10 mouse cellular contexts compared by ENCODE assay signal in the genomic region with DNA sequence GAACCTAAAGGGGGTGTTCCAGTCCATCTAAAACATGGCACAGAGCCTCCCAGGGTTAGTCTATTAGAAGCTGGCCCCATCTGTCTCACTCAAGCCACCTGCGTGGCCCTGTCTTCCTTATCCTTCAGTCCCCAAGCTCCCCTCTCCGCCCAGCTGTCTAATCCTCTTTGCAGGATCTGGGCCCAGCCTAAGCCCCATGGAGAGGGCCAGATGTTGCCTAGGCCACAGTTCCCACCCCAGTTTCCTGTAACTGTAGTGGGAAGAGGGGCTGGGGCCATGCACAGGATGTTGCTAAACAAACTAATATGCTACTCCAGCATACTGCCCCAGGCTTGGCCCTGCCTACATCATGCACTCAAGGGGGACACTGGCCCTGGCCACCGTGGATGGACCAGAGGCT.
DNase-seq lines count a peak whose midpoint lies in the region; ATAC-seq and TF ChIP-seq lines count a peak whose summit lies in the region.
"Had no signal": no experiment of that assay in that cellular context is flagged by ENCODE, and none has a peak within 500 bp of the region (broad histone marks: within the 10 kb centered on the region; RNA-seq: fewer than 3 reads in every experiment).

No protein-coding gene starts in this region.

- WGBS in forebrain, embryonic 10.5 days, result 45% methylated on average over 3 of the region's 3 CpGs
- WGBS in forebrain, embryonic 14.5 days, result 47% methylated on average over 3 of the region's 3 CpGs
- 56% methylated on average over 3 of the region's 3 CpGs for WGBS in liver, embryonic 14.5 days (ENCODE audit: insufficient replicate concordance)
- 37% methylated on average over 3 of the region's 3 CpGs for WGBS in liver, embryonic 12.5 days (ENCODE audit: insufficient replicate concordance)
- 46% methylated on average over 3 of the region's 3 CpGs for WGBS in hindbrain, embryonic 13.5 days
- WGBS in midbrain, embryonic 14.5 days, result 22% methylated on average over 3 of the region's 3 CpGs

- no peak for ATAC-seq in forebrain, embryonic 14.5 days
- ATAC-seq in liver, embryonic 14.5 days (ENCODE audit: insufficient read depth), result 0 out of 2 replicates have a peak, but pooled peaks have one; percentile 9
- ATAC-seq in liver, embryonic 12.5 days, result no peak
- ATAC-seq in hindbrain, embryonic 13.5 days (ENCODE audit: low FRiP score), result no peak
- ATAC-seq in midbrain, embryonic 14.5 days (ENCODE audit: low FRiP score, low TSS enrichment), result no peak
- ATAC-seq: Patski had no signal

- peaks cover 100% of the 10 kb centered on the region for H3K36me3 ChIP-seq in forebrain, embryonic 10.5 days (replicated peaks)
- peaks cover 97% of the 10 kb centered on the region for H3K36me3 ChIP-seq in forebrain, embryonic 14.5 days (ENCODE audit: control insufficient read depth, insufficient read depth, low read length)
- no peaks in the 10 kb centered on the region; the same call in none of the 2 replicates for H3K36me3 ChIP-seq in liver, embryonic 14.5 days (replicated peaks; ENCODE audit: control insufficient read depth, insufficient read depth, low read depth)
- H3K36me3 ChIP-seq in liver, embryonic 12.5 days, result peaks cover 94% of the 10 kb centered on the region
- H3K36me3 ChIP-seq in hindbrain, embryonic 13.5 days, result peaks cover 81% of the 10 kb centered on the region
- H3K36me3 ChIP-seq in midbrain, embryonic 14.5 days (ENCODE audit: control insufficient read depth, insufficient read depth, low read length), result peaks cover 91% of the 10 kb centered on the region

- H3K9ac ChIP-seq in forebrain, embryonic 14.5 days (ENCODE audit: low read length), result no peak overlapping the region
- H3K9ac ChIP-seq in liver, embryonic 14.5 days (replicated peaks), result no peak overlapping the region
- H3K9ac ChIP-seq in liver, embryonic 12.5 days, result no peak overlapping the region
- H3K9ac ChIP-seq in hindbrain, embryonic 13.5 days, result 0 out of 2 replicates have a peak overlapping the region, but pooled peaks have one; percentile 35
- H3K9ac ChIP-seq in midbrain, embryonic 14.5 days (replicated peaks; ENCODE audit: low read length), result no peak overlapping the region

- peaks cover 67% of the 10 kb centered on the region for H3K4me1 ChIP-seq in forebrain, embryonic 10.5 days
- peaks cover 11% of the 10 kb centered on the region; the same call in 1 of the 2 replicates for H3K4me1 ChIP-seq in forebrain, embryonic 14.5 days (ENCODE audit: control insufficient read depth, insufficient read depth, low read length)
- peaks cover 6 to 8% of the 10 kb centered on the region in 2 experiments; a peak in 1 of 4 replicates for H3K4me1 ChIP-seq in liver, embryonic 14.5 days (replicated peaks; ENCODE audit: control insufficient read depth in 2 of 2, insufficient read depth in 2 of 2, low read length in 1 of 2)
- H3K4me1 ChIP-seq in liver, embryonic 12.5 days, result peaks cover 48% of the 10 kb centered on the region
- H3K4me1 ChIP-seq in hindbrain, embryonic 13.5 days (replicated peaks), result peaks cover 75% of the 10 kb centered on the region
- H3K4me1 ChIP-seq in midbrain, embryonic 14.5 days (ENCODE audit: control insufficient read depth, insufficient read depth, low read length), result peaks cover 38% of the 10 kb centered on the region

- DNase-seq in forebrain, embryonic 10.5 days (ENCODE audit: extremely low spot score, low spot score), result no peak
- no peak for DNase-seq in forebrain, embryonic 14.5 days (ENCODE audit: low spot score)
- DNase-seq in liver, embryonic 14.5 days (ENCODE audit: low read depth in 3 of 3, low spot score in 3 of 3), result no peak
- no peak for DNase-seq in midbrain, embryonic 14.5 days
- DNase-seq in frontal cortex, postnatal 10 days (ENCODE audit: low spot score in 2 of 2), result no peak
- no peak for DNase-seq in adipocyte (ENCODE audit: low spot score)

- H3K27ac ChIP-seq in forebrain, embryonic 10.5 days, result peak overlapping the region; percentile 44
- H3K27ac ChIP-seq in forebrain, embryonic 14.5 days (ENCODE audit: low read depth, low read length), result no peak overlapping the region
- H3K27ac ChIP-seq in liver, embryonic 14.5 days, result no peak overlapping the region
- no peak overlapping the region for H3K27ac ChIP-seq in liver, embryonic 12.5 days
- H3K27ac ChIP-seq in hindbrain, embryonic 13.5 days, result peak overlapping the region; percentile 69
- H3K27ac ChIP-seq in midbrain, embryonic 14.5 days (replicated peaks; ENCODE audit: low read depth, low read length), result peak overlapping the region; percentile 70
- H3K27ac ChIP-seq: macrophage had no signal

- H3K4me3 ChIP-seq in forebrain, embryonic 10.5 days, result no peak overlapping the region
- H3K4me3 ChIP-seq in forebrain, embryonic 14.5 days (ENCODE audit: low read depth, low read length), result no peak overlapping the region
- H3K4me3 ChIP-seq in liver, embryonic 14.5 days (ENCODE audit: insufficient read depth in 1 of 2, low read depth in 2 of 2, low read length in 2 of 2), result no peak overlapping the region
- H3K4me3 ChIP-seq in liver, embryonic 12.5 days, result no peak overlapping the region
- H3K4me3 ChIP-seq in hindbrain, embryonic 13.5 days, result no peak overlapping the region
- H3K4me3 ChIP-seq in midbrain, embryonic 14.5 days (replicated peaks; ENCODE audit: low read depth, low read length), result no peak overlapping the region

- TF ChIP-seq EP300 in liver, embryonic 14.5 days (IDR thresholded peaks at IDR 0.05; ENCODE audit: low read depth), result no peak

- H3K9me3 ChIP-seq in forebrain, embryonic 10.5 days, result no peaks in the 10 kb centered on the region
- H3K9me3 ChIP-seq in forebrain, embryonic 14.5 days (replicated peaks; ENCODE audit: control insufficient read depth, low read length), result no peaks in the 10 kb centered on the region
- no peaks in the 10 kb centered on the region for H3K9me3 ChIP-seq in liver, embryonic 14.5 days (ENCODE audit: control insufficient read depth, low read length)
- no peaks in the 10 kb centered on the region for H3K9me3 ChIP-seq in liver, embryonic 12.5 days (replicated peaks)
- H3K9me3 ChIP-seq in hindbrain, embryonic 13.5 days, result no peaks in the 10 kb centered on the region
- H3K9me3 ChIP-seq in midbrain, embryonic 14.5 days (ENCODE audit: control insufficient read depth, low read length), result no peaks in the 10 kb centered on the region

- TF ChIP-seq CTCF in liver, embryonic 14.5 days (IDR thresholded peaks at IDR 0.05; ENCODE audit: low read depth), result no peak

- H3K4me2 ChIP-seq in forebrain, embryonic 14.5 days (ENCODE audit: low read length), result no peak overlapping the region
- no peak overlapping the region for H3K4me2 ChIP-seq in liver, embryonic 14.5 days (ENCODE audit: low read depth)
- no peak overlapping the region for H3K4me2 ChIP-seq in liver, embryonic 12.5 days
- no peak overlapping the region for H3K4me2 ChIP-seq in hindbrain, embryonic 13.5 days
- no peak overlapping the region for H3K4me2 ChIP-seq in midbrain, embryonic 14.5 days (ENCODE audit: low read length)

- no peaks in the 10 kb centered on the region for H3K27me3 ChIP-seq in forebrain, embryonic 10.5 days (ENCODE audit: poor library complexity, severe bottlenecking)
- no peaks in the 10 kb centered on the region for H3K27me3 ChIP-seq in forebrain, embryonic 14.5 days (replicated peaks; ENCODE audit: control insufficient read depth, insufficient read depth, low read length)
- H3K27me3 ChIP-seq in liver, embryonic 14.5 days (ENCODE audit: control insufficient read depth, insufficient read depth, low read length), result no peaks in the 10 kb centered on the region
- no peaks in the 10 kb centered on the region for H3K27me3 ChIP-seq in liver, embryonic 12.5 days (replicated peaks)
- no peaks in the 10 kb centered on the region for H3K27me3 ChIP-seq in hindbrain, embryonic 13.5 days
- no peaks in the 10 kb centered on the region for H3K27me3 ChIP-seq in midbrain, embryonic 14.5 days (ENCODE audit: control insufficient read depth, insufficient read depth, low read length)
- H3K27me3 ChIP-seq: Patski had no signal

Comparison
In these comparisons a context has a peak if more than half of its experiments do, and no peak if none do; other contexts are left out.
1. H3K27ac ChIP-seq: peak in forebrain, embryonic 10.5 days (single experiment), hindbrain, embryonic 13.5 days (single experiment) and midbrain, embryonic 14.5 days (single experiment); none in forebrain, embryonic 14.5 days (single experiment), liver, embryonic 14.5 days (single experiment) and liver, embryonic 12.5 days (single experiment).